Mouse (Mus musculus): ENCODE measurements around the gene Il21r. TPM values are rescaled to one million over a fixed set of nuclear protein-coding genes. Genes with fewer than 3 reads are reported as not detected.

The Il21r gene
- polyA plus RNA-seq, 1 experiment from 2014 or later: 0.22 TPM

- no peaks in the 10 kb centered on the region for H3K36me3 ChIP-seq (ENCODE audit: control insufficient read depth, insufficient read depth, low read length)
- H3K27me3 ChIP-seq (ENCODE audit: control insufficient read depth, insufficient read depth, low read length): no peaks in the 10 kb centered on the region
- no peak overlapping the region for H3K9ac ChIP-seq (ENCODE audit: low read depth, low read length)
- H3K4me1 ChIP-seq (ENCODE audit: control insufficient read depth, insufficient read depth, low read length): 0 out of 2 replicates have a peak, but pooled peaks cover 12% of the 10 kb centered on the region
- WGBS: 89% methylated on average over 10 of the region's 10 CpGs
- H3K4me2 ChIP-seq (replicated peaks; ENCODE audit: low read depth, low read length): no peak overlapping the region
- no peak overlapping the region for H3K4me3 ChIP-seq (ENCODE audit: low read length)
- no peak for ATAC-seq (ENCODE audit: low FRiP score, low TSS enrichment)
- no peaks in the 10 kb centered on the region for H3K9me3 ChIP-seq (ENCODE audit: control insufficient read depth, low read length)
- H3K27ac ChIP-seq (ENCODE audit: low read depth, low read length): no peak overlapping the region
Measured at GRCm38 (mm10) chr7:125559537-125559936, 43.7 kb upstream of the Il21r start.

- Histone ChIP-seq H3K27me3 (ENCODE audit: control insufficient read depth, insufficient read depth, low read length) (no peaks in the 10 kb centered on the region), H3K9ac (ENCODE audit: low read depth, low read length) (no peak overlapping the region)
- ATAC-seq (ENCODE audit: low FRiP score, low TSS enrichment): no peak
Measured at GRCm38 (mm10) chr7:125560146-125560785, 43.0 kb upstream of the Il21r start.

DNA sequence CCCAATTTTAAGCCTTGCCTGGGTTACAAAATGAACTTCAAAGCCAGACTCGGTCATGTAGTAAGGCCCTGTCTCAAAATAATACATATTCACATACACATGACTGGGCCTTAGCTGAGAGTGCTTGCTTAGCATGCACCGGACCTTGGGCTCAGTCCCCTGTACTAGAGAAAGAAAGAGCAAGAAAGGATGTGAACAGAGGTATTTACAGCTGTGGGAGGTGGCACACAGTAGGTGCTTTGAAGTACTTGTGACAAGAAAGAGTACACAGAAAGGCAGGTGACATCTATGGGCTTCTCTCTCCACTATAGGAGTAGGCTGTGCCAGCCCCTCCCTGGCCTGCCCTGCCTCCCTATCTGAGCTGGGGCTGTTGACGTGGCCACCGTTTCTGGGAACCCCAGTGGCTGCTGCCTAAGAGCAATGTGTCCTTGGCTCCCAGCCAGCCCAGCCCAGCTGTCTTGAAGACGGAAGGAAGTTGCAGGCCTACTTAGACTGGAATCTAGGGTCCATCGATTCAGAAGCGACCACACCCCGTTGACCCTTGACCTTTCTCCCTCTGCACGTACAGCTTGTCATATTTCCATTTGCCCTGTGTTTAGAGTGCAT, 42.0 kb upstream of the Il21r start:
- H3K9me3 ChIP-seq (ENCODE audit: control insufficient read depth, low read length): no peaks in the 10 kb centered on the region
- no peaks in the 10 kb centered on the region for H3K36me3 ChIP-seq (ENCODE audit: control insufficient read depth, insufficient read depth, low read length)
- H3K4me2 ChIP-seq (replicated peaks; ENCODE audit: low read depth, low read length): no peak overlapping the region
- no peaks in the 10 kb centered on the region for H3K27me3 ChIP-seq (ENCODE audit: control insufficient read depth, insufficient read depth, low read length)
- 51% methylated on average over 9 of the region's 9 CpGs for WGBS
- H3K4me1 ChIP-seq (ENCODE audit: control insufficient read depth, insufficient read depth, low read length): 0 out of 2 replicates have a peak, but pooled peaks cover 12% of the 10 kb centered on the region
- H3K27ac ChIP-seq (ENCODE audit: low read depth, low read length): no peak overlapping the region
- H3K4me3 ChIP-seq (ENCODE audit: low read length): no peak overlapping the region
- no peak for ATAC-seq (ENCODE audit: low FRiP score, low TSS enrichment)
- no peak overlapping the region for H3K9ac ChIP-seq (ENCODE audit: low read depth, low read length)

More at GRCm38 (mm10) chr7:125560146-125560785, 43.0 kb upstream of the Il21r start:
- Histone ChIP-seq H3K4me2 (replicated peaks; ENCODE audit: low read depth, low read length) (no peak overlapping the region), H3K36me3 (ENCODE audit: control insufficient read depth, insufficient read depth, low read length) (no peaks in the 10 kb centered on the region), H3K4me1 (ENCODE audit: control insufficient read depth, insufficient read depth, low read length) (0 out of 2 replicates have a peak, but pooled peaks cover 12% of the 10 kb centered on the region), H3K27ac (ENCODE audit: low read depth, low read length) (no peak overlapping the region), H3K4me3 (ENCODE audit: low read length) (no peak overlapping the region), H3K9me3 (ENCODE audit: control insufficient read depth, low read length) (no peaks in the 10 kb centered on the region)
- 84% methylated on average over 7 of the region's 7 CpGs for WGBS

- no peak for ATAC-seq (ENCODE audit: low FRiP score, low TSS enrichment)
- H3K9ac ChIP-seq (ENCODE audit: low read depth, low read length): no peak overlapping the region
- no peaks in the 10 kb centered on the region for H3K36me3 ChIP-seq (ENCODE audit: control insufficient read depth, insufficient read depth, low read length)
- no peak overlapping the region for H3K4me2 ChIP-seq (replicated peaks; ENCODE audit: low read depth, low read length)
- 68% methylated on average over 4 of the region's 4 CpGs for WGBS
- no peak overlapping the region for H3K4me3 ChIP-seq (ENCODE audit: low read length)
- H3K27me3 ChIP-seq (ENCODE audit: control insufficient read depth, insufficient read depth, low read length): no peaks in the 10 kb centered on the region
- H3K27ac ChIP-seq (ENCODE audit: low read depth, low read length): no peak overlapping the region
- H3K9me3 ChIP-seq (ENCODE audit: control insufficient read depth, low read length): no peaks in the 10 kb centered on the region
- 0 out of 2 replicates have a peak, but pooled peaks cover 7% of the 10 kb centered on the region for H3K4me1 ChIP-seq (ENCODE audit: control insufficient read depth, insufficient read depth, low read length)
Measured at GRCm38 (mm10) chr7:125562413-125562812, 40.8 kb upstream of the Il21r start.

DNA sequence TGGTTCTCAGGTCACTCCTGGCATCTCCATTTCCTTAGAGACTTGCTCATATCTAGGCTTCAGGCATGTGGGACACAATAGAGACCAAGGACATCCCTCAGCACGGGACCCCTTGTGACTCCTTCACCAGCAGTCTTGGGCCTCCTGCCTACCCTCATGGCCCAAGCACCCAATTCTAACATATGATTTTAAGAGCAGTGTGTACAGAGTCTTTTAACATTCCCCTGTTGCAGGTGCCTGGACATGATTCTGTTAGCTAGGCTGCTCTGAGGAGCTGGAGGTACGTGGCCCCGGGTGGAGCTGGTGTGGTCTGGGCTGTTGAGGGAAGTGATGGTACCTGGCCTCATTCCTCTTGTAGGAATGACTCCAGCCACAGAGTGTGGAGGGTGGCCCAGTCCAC, 40.1 kb upstream of the Il21r start:
- no peaks in the 10 kb centered on the region for H3K9me3 ChIP-seq (ENCODE audit: control insufficient read depth, low read length)
- no peak overlapping the region for H3K4me2 ChIP-seq (replicated peaks; ENCODE audit: low read depth, low read length)
- ATAC-seq (ENCODE audit: low FRiP score, low TSS enrichment): no peak
- H3K27me3 ChIP-seq (ENCODE audit: control insufficient read depth, insufficient read depth, low read length): no peaks in the 10 kb centered on the region
- H3K9ac ChIP-seq (ENCODE audit: low read depth, low read length): no peak overlapping the region
- no peaks in the 10 kb centered on the region; the same call in 1 of the 2 replicates for H3K36me3 ChIP-seq (ENCODE audit: control insufficient read depth, insufficient read depth, low read length)
- H3K4me3 ChIP-seq (ENCODE audit: low read length): no peak overlapping the region
- H3K4me1 ChIP-seq (ENCODE audit: control insufficient read depth, insufficient read depth, low read length): 0 out of 2 replicates have a peak, but pooled peaks cover 7% of the 10 kb centered on the region
- H3K27ac ChIP-seq (ENCODE audit: low read depth, low read length): no peak overlapping the region
- WGBS: 82% methylated on average over 3 of the region's 3 CpGs

- Histone ChIP-seq H3K36me3 (ENCODE audit: control insufficient read depth, insufficient read depth, low read length) (no peaks in the 10 kb centered on the region; the same call in 1 of the 2 replicates), H3K27ac (ENCODE audit: low read depth, low read length) (no peak overlapping the region), H3K4me2 (replicated peaks; ENCODE audit: low read depth, low read length) (no peak overlapping the region), H3K9me3 (ENCODE audit: control insufficient read depth, low read length) (no peaks in the 10 kb centered on the region), H3K4me1 (ENCODE audit: control insufficient read depth, insufficient read depth, low read length) (0 out of 2 replicates have a peak, but pooled peaks cover 7% of the 10 kb centered on the region), H3K4me3 (ENCODE audit: low read length) (no peak overlapping the region), H3K9ac (ENCODE audit: low read depth, low read length) (no peak overlapping the region), H3K27me3 (ENCODE audit: control insufficient read depth, insufficient read depth, low read length) (no peaks in the 10 kb centered on the region)
- ATAC-seq (ENCODE audit: low FRiP score, low TSS enrichment): no peak
- WGBS: 79% methylated on average over 11 of the region's 11 CpGs
Measured at GRCm38 (mm10) chr7:125564316-125565024, 38.8 kb upstream of the Il21r start.

DNA sequence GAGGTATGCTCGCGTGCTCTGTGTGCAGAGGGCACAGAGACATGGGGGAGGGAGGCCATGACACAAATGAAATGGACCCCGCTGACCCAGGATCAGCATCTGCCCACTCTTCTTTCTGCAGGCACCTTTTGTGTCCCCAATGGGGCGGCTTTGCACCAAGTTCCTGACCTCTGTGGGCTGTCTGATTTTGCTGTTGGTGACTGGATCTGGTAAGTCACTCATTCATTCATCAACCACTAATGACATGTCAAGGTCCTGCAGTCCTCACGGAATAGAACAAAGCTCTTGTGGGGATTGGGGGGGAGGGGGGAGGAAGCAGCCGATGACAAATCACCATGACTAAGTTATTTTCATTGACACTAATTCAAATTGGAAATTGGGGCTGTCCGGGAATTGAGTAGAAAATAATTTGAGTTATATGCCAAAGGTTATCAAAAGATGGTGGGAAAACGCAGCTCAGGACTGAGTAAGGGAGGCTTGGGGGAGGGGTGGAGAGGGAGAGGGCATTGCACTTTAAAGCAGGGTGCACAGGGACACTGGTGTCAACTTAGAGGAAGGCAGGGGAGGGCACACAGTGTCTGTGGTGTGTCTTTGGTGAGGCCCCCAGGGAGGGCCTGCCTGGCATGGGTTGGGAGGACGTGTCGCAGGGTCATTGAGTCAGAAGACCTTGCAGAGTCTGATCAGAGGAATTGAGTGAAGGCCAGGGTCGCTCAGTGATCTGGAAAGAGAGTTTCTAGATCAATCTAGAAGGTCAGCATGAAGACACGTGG, 37.5 kb upstream of the Il21r start:
- 55% methylated on average over 12 of the region's 12 CpGs for WGBS
- Histone ChIP-seq H3K27ac (ENCODE audit: low read depth, low read length) (no peak overlapping the region), H3K27me3 (ENCODE audit: control insufficient read depth, insufficient read depth, low read length) (no peaks in the 10 kb centered on the region), H3K4me1 (ENCODE audit: control insufficient read depth, insufficient read depth, low read length) (0 out of 2 replicates have a peak, but pooled peaks cover 7% of the 10 kb centered on the region), H3K4me3 (ENCODE audit: low read length) (no peak overlapping the region), H3K4me2 (replicated peaks; ENCODE audit: low read depth, low read length) (no peak overlapping the region), H3K36me3 (ENCODE audit: control insufficient read depth, insufficient read depth, low read length) (peaks cover 3% of the 10 kb centered on the region; the same call in 1 of the 2 replicates), H3K9ac (ENCODE audit: low read depth, low read length) (no peak overlapping the region), H3K9me3 (ENCODE audit: control insufficient read depth, low read length) (no peaks in the 10 kb centered on the region)
- no peak for ATAC-seq (ENCODE audit: low FRiP score, low TSS enrichment)

GRCm38 (mm10) chr7:125566420-125566819, 36.8 kb upstream of the Il21r start:
- Histone ChIP-seq H3K36me3 (ENCODE audit: control insufficient read depth, insufficient read depth, low read length) (peaks cover 3% of the 10 kb centered on the region; the same call in 1 of the 2 replicates), H3K4me3 (ENCODE audit: low read length) (no peak overlapping the region), H3K4me2 (replicated peaks; ENCODE audit: low read depth, low read length) (no peak overlapping the region), H3K27me3 (ENCODE audit: control insufficient read depth, insufficient read depth, low read length) (no peaks in the 10 kb centered on the region), H3K9me3 (ENCODE audit: control insufficient read depth, low read length) (no peaks in the 10 kb centered on the region), H3K27ac (ENCODE audit: low read depth, low read length) (no peak overlapping the region), H3K4me1 (ENCODE audit: control insufficient read depth, insufficient read depth, low read length) (0 out of 2 replicates have a peak, but pooled peaks cover 1% of the 10 kb centered on the region), H3K9ac (ENCODE audit: low read depth, low read length) (no peak overlapping the region)
- 72% methylated on average over 2 of the region's 2 CpGs for WGBS
- ATAC-seq (ENCODE audit: low FRiP score, low TSS enrichment): no peak
